8 mouse cellular contexts compared by ENCODE assay signal in the genomic region with DNA sequence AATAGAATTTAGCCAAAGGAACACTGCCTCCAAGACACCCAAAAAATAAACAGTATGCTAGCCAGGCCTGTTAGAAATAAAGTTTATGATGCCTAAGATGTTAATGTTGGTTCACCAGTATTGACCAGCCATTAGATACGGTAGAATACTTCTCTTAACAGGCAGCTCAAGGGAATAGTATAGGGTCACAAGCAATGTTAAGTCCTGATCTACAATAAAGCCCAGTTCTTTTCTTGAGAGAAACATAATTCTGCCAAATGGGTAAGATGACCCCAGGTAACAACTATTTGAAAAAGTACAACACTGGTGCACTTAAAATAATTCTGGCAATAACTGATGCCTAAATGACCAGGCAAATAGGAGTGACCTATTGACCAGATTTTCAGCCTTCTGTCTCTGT. TPM values are rescaled to one million over a fixed set of nuclear protein-coding genes. Genes with fewer than 3 reads are reported as not detected.
DNase-seq lines count a peak whose midpoint lies in the region; ATAC-seq and TF ChIP-seq lines count a peak whose summit lies in the region.

No protein-coding gene starts in this region.

- peak overlapping the region; percentile 71 for H3K4me2 ChIP-seq in kidney, embryonic 15.5 days
- H3K4me2 ChIP-seq in hindbrain, postnatal 0 days (ENCODE audit: low read depth, low read length): peak overlapping the region; percentile 84; the same call in 1 of the 2 replicates
- H3K4me2 ChIP-seq in midbrain, embryonic 16.5 days (ENCODE audit: low read length): no peak overlapping the region; the same call in 1 of the 2 replicates

- H3K4me1 ChIP-seq in kidney, embryonic 15.5 days: peaks cover 8% of the 10 kb centered on the region
- peaks cover 6% of the 10 kb centered on the region for H3K4me1 ChIP-seq in embryonic facial prominence, embryonic 10.5 days
- H3K4me1 ChIP-seq in hindbrain, postnatal 0 days (ENCODE audit: insufficient read depth, low read length): no peaks in the 10 kb centered on the region
- H3K4me1 ChIP-seq in midbrain, embryonic 16.5 days (ENCODE audit: control insufficient read depth, insufficient read depth, low read length): peaks cover 14% of the 10 kb centered on the region

- no peaks in the 10 kb centered on the region for H3K9me3 ChIP-seq in kidney, embryonic 15.5 days (replicated peaks)
- H3K9me3 ChIP-seq in embryonic facial prominence, embryonic 10.5 days: 0 out of 2 replicates have a peak, but pooled peaks cover 2% of the 10 kb centered on the region
- H3K9me3 ChIP-seq in hindbrain, postnatal 0 days (ENCODE audit: low read length): no peaks in the 10 kb centered on the region
- H3K9me3 ChIP-seq in midbrain, embryonic 16.5 days (replicated peaks; ENCODE audit: control insufficient read depth, low read length, poor library complexity, severe bottlenecking): no peaks in the 10 kb centered on the region

- H3K4me3 ChIP-seq in kidney, embryonic 15.5 days (replicated peaks): peak overlapping the region; percentile 87
- peak overlapping the region; percentile 86 for H3K4me3 ChIP-seq in embryonic facial prominence, embryonic 10.5 days
- peak overlapping the region; percentile 99; the same call in 1 of the 2 replicates for H3K4me3 ChIP-seq in hindbrain, postnatal 0 days (ENCODE audit: low read length)
- peak overlapping the region; percentile 78; the same call in 1 of the 2 replicates for H3K4me3 ChIP-seq in midbrain, embryonic 16.5 days (ENCODE audit: low read depth, low read length)

- H3K27me3 ChIP-seq in kidney, embryonic 15.5 days: no peaks in the 10 kb centered on the region
- no peaks in the 10 kb centered on the region for H3K27me3 ChIP-seq in embryonic facial prominence, embryonic 10.5 days (replicated peaks; ENCODE audit: low read depth, poor library complexity, severe bottlenecking)
- no peaks in the 10 kb centered on the region for H3K27me3 ChIP-seq in hindbrain, postnatal 0 days (ENCODE audit: insufficient read depth, low read length)
- no peaks in the 10 kb centered on the region for H3K27me3 ChIP-seq in midbrain, embryonic 16.5 days (ENCODE audit: control insufficient read depth, insufficient read depth, low read depth, low read length)

- no peak for TF ChIP-seq CTCF in hindbrain, postnatal 0 days (IDR thresholded peaks at IDR 0.05; ENCODE audit: low read depth)

- H3K27ac ChIP-seq in kidney, embryonic 15.5 days: no peak overlapping the region
- peak overlapping the region; percentile 98 for H3K27ac ChIP-seq in embryonic facial prominence, embryonic 10.5 days (replicated peaks)
- peak overlapping the region; percentile 97; the same call in 1 of the 2 replicates for H3K27ac ChIP-seq in hindbrain, postnatal 0 days
- H3K27ac ChIP-seq in midbrain, embryonic 16.5 days (ENCODE audit: low read length): peak overlapping the region; percentile 94

- no peak for DNase-seq in kidney, postnatal 10 days
- DNase-seq in embryonic facial prominence, embryonic 10.5 days (ENCODE audit: low spot score): no peak
- no peak for DNase-seq in hindbrain, postnatal 0 days (ENCODE audit: low spot score)
- DNase-seq in adrenal gland, postnatal 10 days: no peak
- no peak for DNase-seq in left cerebral cortex, adult 9 months (ENCODE audit: low spot score in 2 of 2)

- ATAC-seq in kidney, embryonic 15.5 days (replicated peaks; ENCODE audit: low FRiP score): no peak
- ATAC-seq in hindbrain, postnatal 0 days: no peak
- ATAC-seq in midbrain, embryonic 16.5 days: no peak
- ATAC-seq in frontal cortex, adult (ENCODE audit: low TSS enrichment): no peak

- H3K9ac ChIP-seq in kidney, embryonic 15.5 days: no peak overlapping the region; the same call in 1 of the 2 replicates
- H3K9ac ChIP-seq in hindbrain, postnatal 0 days (replicated peaks; ENCODE audit: low read length): no peak overlapping the region
- no peak overlapping the region; the same call in 1 of the 2 replicates for H3K9ac ChIP-seq in midbrain, embryonic 16.5 days (ENCODE audit: low read depth, low read length)

- 88% methylated on average over 1 of the region's 1 CpGs for WGBS in kidney, embryonic 15.5 days
- WGBS in embryonic facial prominence, embryonic 10.5 days: 92% methylated on average over 1 of the region's 1 CpGs
- WGBS in hindbrain, postnatal 0 days: 90% methylated on average over 1 of the region's 1 CpGs
- 83% methylated on average over 1 of the region's 1 CpGs for WGBS in midbrain, embryonic 16.5 days

- H3K36me3 ChIP-seq in kidney, embryonic 15.5 days: peaks cover 6% of the 10 kb centered on the region; the same call in 1 of the 2 replicates
- peaks cover 24% of the 10 kb centered on the region for H3K36me3 ChIP-seq in embryonic facial prominence, embryonic 10.5 days (replicated peaks)
- no peaks in the 10 kb centered on the region for H3K36me3 ChIP-seq in hindbrain, postnatal 0 days (ENCODE audit: insufficient read depth, low read length)
- H3K36me3 ChIP-seq in midbrain, embryonic 16.5 days (ENCODE audit: control insufficient read depth, insufficient read depth, low read length): no peaks in the 10 kb centered on the region

RNA-seq across cellular contexts. Expression of a gene that starts 0.7 kb away (rescaled TPM):
- 301 and 326 TPM in 2 replicates for polyA plus RNA-seq in kidney, embryonic 15.5 days (2015; fragmentation: Nextera tagmentation; extraction: Ambion mirVana)
- polyA plus RNA-seq in embryonic facial prominence, embryonic 10.5 days (2016; fragmentation: Nextera tagmentation; extraction: Ambion mirVana): 281 and 287 TPM in 2 replicates
- total RNA-seq in hindbrain, postnatal 0 days (2014; rRNA removed): 141 and 306 TPM in 2 replicates
- polyA plus RNA-seq in hindbrain, postnatal 0 days (2015; fragmentation: Nextera tagmentation; extraction: Ambion mirVana): 261 and 279 TPM in 2 replicates
- polyA plus RNA-seq in midbrain, embryonic 16.5 days (2015; fragmentation: Nextera tagmentation; extraction: Ambion mirVana): 297 and 327 TPM in 2 replicates
- total RNA-seq in adrenal gland, postnatal 10 days (2021): 100 to 1,000 TPM; 117 to 148 TPM

RNA-seq across cellular contexts. Expression of a gene that starts 24.6 kb away (rescaled TPM):
- polyA plus RNA-seq in kidney, embryonic 15.5 days (2015; fragmentation: Nextera tagmentation; extraction: Ambion mirVana): 14.7 and 16.4 TPM in 2 replicates
- polyA plus RNA-seq in embryonic facial prominence, embryonic 10.5 days (2016; fragmentation: Nextera tagmentation; extraction: Ambion mirVana): 21.7 and 22.0 TPM in 2 replicates
- total RNA-seq in hindbrain, postnatal 0 days (2014; rRNA removed): 12.3 and 15.1 TPM in 2 replicates
- polyA plus RNA-seq in hindbrain, postnatal 0 days (2015; fragmentation: Nextera tagmentation; extraction: Ambion mirVana): 23.3 and 23.7 TPM in 2 replicates
- polyA plus RNA-seq in midbrain, embryonic 16.5 days (2015; fragmentation: Nextera tagmentation; extraction: Ambion mirVana): 29.9 and 34.4 TPM in 2 replicates
- 10 to 100 TPM; 35.7 to 82.2 TPM for total RNA-seq in adrenal gland, postnatal 10 days (2021)

RNA-seq across cellular contexts. Expression of a gene that starts 60.0 kb away (rescaled TPM):
- polyA plus RNA-seq in kidney, embryonic 15.5 days (2015; fragmentation: Nextera tagmentation; extraction: Ambion mirVana): 501 and 586 TPM in 2 replicates
- polyA plus RNA-seq in embryonic facial prominence, embryonic 10.5 days (2016; fragmentation: Nextera tagmentation; extraction: Ambion mirVana): 672 and 707 TPM in 2 replicates
- 64.3 and 65.2 TPM in 2 replicates for total RNA-seq in hindbrain, postnatal 0 days (2014; rRNA removed)
- polyA plus RNA-seq in hindbrain, postnatal 0 days (2015; fragmentation: Nextera tagmentation; extraction: Ambion mirVana): 284 and 309 TPM in 2 replicates
- 224 and 238 TPM in 2 replicates for polyA plus RNA-seq in midbrain, embryonic 16.5 days (2015; fragmentation: Nextera tagmentation; extraction: Ambion mirVana)
- 100 to 1,000 TPM; 366 to 527 TPM for total RNA-seq in adrenal gland, postnatal 10 days (2021)
